Mouse (Mus musculus) ES-Bruce4 (cell line): ENCODE measurements at regions not wholly inside any gene's neighbourhood (a gene's known extent, or its start where the extent isn't known, plus 50 kb on each side); places are given as distances from the start of the nearest gene placed in this dataset.

ENCODE experiments used
- H3K27ac ChIP-seq: 2 replicates; pipeline ENCODE4 v1.5.1; 2012; ENCODE audit warnings: low read length, inconsistent platforms; ENCODE audit not compliant: insufficient read depth
- H3K27me3 ChIP-seq: 2 replicates; pipeline ENCODE4 v1.6.1; 2012; ENCODE audit warnings: mild to moderate bottlenecking, low read length, inconsistent platforms; ENCODE audit not compliant: control insufficient read depth, poor library complexity, insufficient read depth, severe bottlenecking
- H3K36me3 ChIP-seq: 2 replicates; pipeline ENCODE4 v1.6.1; 2012; ENCODE audit warnings: inconsistent platforms, mild to moderate bottlenecking, low read length, moderate library complexity; ENCODE audit not compliant: control insufficient read depth, poor library complexity, insufficient read depth, severe bottlenecking
- H3K4me1 ChIP-seq: one replicate; pipeline ENCODE4 v1.8.1; 2011; ENCODE audit warnings: low read length; ENCODE audit not compliant: control insufficient read depth, insufficient read depth
- H3K4me3 ChIP-seq: 2 replicates; pipeline ENCODE4 v1.5.1; 2011; ENCODE audit warnings: low read depth, mild to moderate bottlenecking, low read length
- H3K9ac ChIP-seq: 2 replicates; pipeline ENCODE4 v1.6.1; 2012; ENCODE audit warnings: low read depth, mild to moderate bottlenecking, inconsistent platforms; ENCODE audit not compliant: poor library complexity, severe bottlenecking
- H3K9me3 ChIP-seq: replicated peaks from 2 replicates; pipeline ENCODE4 v1.6.1; 2012; ENCODE audit warnings: mild to moderate bottlenecking, low read length, inconsistent platforms; ENCODE audit not compliant: control insufficient read depth, poor library complexity, insufficient read depth, severe bottlenecking
- CTCF ChIP-seq: IDR thresholded peaks from one replicate; pipeline ENCODE4 v1.8.1; 2011; ENCODE audit warnings: low read depth, low read length
- EP300 ChIP-seq: IDR thresholded peaks from 2 replicates; pipeline ENCODE4 v1.6.1; 2011; ENCODE audit warnings: low read depth, low read length; ENCODE audit not compliant: insufficient read depth
- POLR2A ChIP-seq: IDR thresholded peaks from one replicate; pipeline ENCODE4 v1.8.1; 2011; ENCODE audit warnings: low read length; ENCODE audit not compliant: insufficient read depth

DNA sequence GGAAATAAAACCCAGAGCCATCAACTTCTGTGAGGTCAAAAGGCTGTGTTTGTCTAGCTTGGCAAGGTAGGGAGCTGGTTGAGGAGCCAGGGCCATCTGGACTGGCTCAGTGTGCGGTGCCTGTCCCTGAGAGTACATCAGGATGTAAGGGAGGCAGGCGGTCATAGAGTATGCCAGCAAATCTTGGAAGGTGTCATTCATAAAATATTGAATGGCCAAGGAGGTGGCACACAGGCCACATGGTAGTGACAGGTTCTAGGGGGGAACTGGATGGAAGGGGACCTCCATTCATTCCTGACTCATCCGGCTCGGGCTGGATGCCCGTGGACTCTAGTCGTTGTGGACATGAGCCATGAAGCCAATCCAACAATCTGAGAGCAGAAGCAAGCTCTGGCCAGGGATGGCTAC is 252.0 kb downstream of the Sipa1l2 start:
- no peaks in the 10 kb centered on the region for H3K9me3 ChIP-seq
- H3K36me3 ChIP-seq = no peaks in the 10 kb centered on the region
- H3K9ac ChIP-seq = no peak overlapping the region
- H3K4me1 ChIP-seq = no peaks in the 10 kb centered on the region
- H3K4me3 ChIP-seq = no peak overlapping the region
- no peak overlapping the region for H3K27ac ChIP-seq
- no peaks in the 10 kb centered on the region for H3K27me3 ChIP-seq
- TF ChIP-seq EP300 (no peak), POLR2A (no peak), CTCF (no peak)

DNA sequence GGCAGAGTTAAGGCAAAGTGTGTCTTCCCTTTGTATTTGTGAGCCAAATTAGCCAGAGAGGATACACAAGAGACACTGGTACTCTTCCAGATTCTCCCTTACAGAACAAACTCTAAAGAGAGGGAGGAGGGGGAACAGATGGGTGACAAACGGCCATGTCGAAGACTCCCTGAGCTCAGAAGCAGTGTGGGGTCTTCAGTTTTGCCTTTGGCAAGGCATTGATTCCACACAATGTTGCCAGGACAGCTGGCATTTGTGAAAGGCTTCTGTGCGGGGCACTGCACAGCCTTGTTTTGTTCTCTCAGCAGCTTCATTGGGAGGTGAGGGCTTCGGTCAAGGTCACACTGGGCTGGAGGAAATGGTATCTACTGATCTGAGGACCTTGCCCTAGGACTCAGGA is 253.9 kb downstream of the Sipa1l2 start:
- Histone ChIP-seq H3K36me3 (no peaks in the 10 kb centered on the region), H3K9ac (no peak overlapping the region), H3K4me1 (no peaks in the 10 kb centered on the region), H3K27ac (no peak overlapping the region), H3K27me3 (no peaks in the 10 kb centered on the region), H3K9me3 (no peaks in the 10 kb centered on the region), H3K4me3 (no peak overlapping the region)
- TF ChIP-seq CTCF (no peak), EP300 (no peak), POLR2A (no peak)

DNA sequence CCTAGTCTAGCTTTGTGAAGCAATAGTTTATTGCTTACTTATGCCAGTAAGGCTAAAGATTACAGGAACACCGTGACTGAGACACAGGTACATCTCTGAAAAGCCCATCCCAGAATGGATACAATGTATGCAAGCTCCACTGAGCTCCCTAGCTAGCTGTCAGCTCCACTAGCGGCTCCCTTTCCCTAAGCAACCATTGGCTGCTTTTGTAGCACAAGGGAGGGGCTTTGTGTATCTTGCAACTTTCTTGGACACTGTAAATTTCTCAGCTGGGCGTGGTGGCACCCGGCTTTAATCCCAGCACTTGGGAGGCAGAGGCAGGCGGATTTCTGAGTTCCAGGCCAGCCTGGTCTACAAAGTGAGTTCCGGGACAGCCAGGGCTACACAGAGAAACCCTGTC is 254.6 kb downstream of the Sipa1l2 start:
- no peak overlapping the region for H3K4me3 ChIP-seq
- H3K4me1 ChIP-seq = no peaks in the 10 kb centered on the region
- no peak overlapping the region for H3K9ac ChIP-seq
- no peaks in the 10 kb centered on the region for H3K9me3 ChIP-seq
- H3K36me3 ChIP-seq = no peaks in the 10 kb centered on the region
- TF ChIP-seq POLR2A (no peak), EP300 (no peak), CTCF (no peak)
- H3K27ac ChIP-seq = no peak overlapping the region
- H3K27me3 ChIP-seq = no peaks in the 10 kb centered on the region

DNA sequence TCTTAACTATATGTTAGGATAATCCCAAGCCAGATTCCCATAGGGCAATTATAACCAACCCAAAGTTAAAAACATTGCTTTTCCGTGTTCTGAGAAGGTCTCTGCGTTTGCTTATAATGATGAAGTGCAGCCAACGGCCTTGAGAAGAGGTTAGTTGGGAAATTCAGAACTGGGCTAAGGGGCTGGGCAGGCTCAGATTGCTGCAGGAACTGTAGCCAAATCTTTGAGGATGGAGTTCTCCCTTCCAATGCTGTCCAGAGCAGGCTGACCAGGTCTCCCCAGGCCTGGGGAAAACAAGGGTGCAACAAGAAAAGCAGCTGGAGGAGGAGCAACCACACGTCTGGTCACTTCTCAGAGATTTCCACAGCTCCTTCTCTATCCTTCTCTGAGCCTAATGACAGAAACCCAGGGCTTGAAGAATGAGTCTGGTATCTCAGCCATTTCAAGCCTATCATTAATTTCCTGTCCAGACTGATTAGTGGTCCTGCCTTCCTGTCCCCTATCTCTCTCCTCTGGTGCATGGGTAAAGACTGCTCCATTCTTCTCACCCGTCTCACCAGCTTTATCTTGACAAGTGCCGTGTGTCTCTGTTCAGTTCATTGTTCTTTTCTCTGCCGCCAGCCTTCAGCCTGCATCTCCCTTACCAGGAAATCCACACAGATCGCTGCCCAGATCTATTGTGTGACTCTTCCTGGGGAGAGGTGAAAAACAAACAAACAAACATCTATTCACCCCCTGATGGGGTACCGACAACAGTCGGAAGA is 255.2 kb downstream of the Sipa1l2 start:
- H3K9me3 ChIP-seq = no peaks in the 10 kb centered on the region
- H3K4me3 ChIP-seq = no peak overlapping the region
- H3K27me3 ChIP-seq = no peaks in the 10 kb centered on the region
- TF ChIP-seq POLR2A (no peak), EP300 (no peak), CTCF (no peak)
- H3K9ac ChIP-seq = no peak overlapping the region
- no peaks in the 10 kb centered on the region for H3K4me1 ChIP-seq
- H3K36me3 ChIP-seq = no peaks in the 10 kb centered on the region
- no peak overlapping the region for H3K27ac ChIP-seq

DNA sequence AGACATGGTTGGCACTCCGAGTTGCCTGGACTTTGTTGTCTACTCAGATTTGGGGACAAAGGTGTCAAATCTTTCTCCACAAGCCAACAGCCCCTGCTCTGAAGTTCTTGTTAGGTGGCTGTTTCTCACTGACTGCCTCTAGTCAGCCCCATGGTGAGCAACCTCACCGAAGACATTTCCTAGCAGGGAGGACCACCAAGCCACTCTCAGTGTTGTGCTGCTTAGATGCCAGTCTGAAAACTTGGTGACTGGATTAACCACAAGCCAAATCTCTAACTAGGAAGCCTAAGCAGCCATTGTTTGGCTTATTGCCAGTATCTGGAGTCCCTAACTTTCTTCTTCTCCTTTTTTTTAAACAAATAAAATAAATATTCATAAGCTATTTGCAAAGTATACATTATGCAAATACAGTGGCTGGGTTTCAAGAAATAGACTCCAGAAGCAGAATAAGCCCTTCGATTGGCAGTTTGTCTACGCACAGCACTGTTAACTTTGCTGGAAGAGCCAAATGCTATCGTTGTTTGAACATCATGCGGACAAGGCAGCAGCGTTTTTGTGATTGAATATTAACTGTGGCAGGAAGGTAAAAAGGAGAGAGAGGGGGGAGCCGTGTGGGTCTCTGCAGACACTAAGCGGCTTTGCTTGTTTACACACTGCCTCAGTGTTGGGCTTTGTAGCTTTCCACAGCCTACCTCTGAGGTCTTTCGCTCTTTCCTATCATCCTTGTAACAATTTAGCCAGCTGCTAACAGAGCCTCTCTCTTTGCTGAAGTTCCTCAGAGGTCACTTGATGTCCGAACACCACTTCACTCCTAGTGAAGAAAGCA is 257.4 kb downstream of the Disc1 start:
- H3K36me3 ChIP-seq = no peaks in the 10 kb centered on the region
- H3K27ac ChIP-seq = no peak overlapping the region
- no peak overlapping the region for H3K9ac ChIP-seq
- H3K4me1 ChIP-seq = no peaks in the 10 kb centered on the region
- no peaks in the 10 kb centered on the region for H3K9me3 ChIP-seq
- no peaks in the 10 kb centered on the region for H3K27me3 ChIP-seq
- no peak for TF ChIP-seq POLR2A
- no peak for TF ChIP-seq EP300
- no peak for TF ChIP-seq CTCF
- no peak overlapping the region for H3K4me3 ChIP-seq
